12 mouse cellular contexts compared by ENCODE assay signal in genomic region chr8:105546384-105547350, GRCm38 (mm10). TPM values are rescaled to one million over a fixed set of nuclear protein-coding genes. Genes with fewer than 3 reads are reported as not detected.
DNase-seq lines count a peak whose midpoint lies in the region; ATAC-seq and TF ChIP-seq lines count a peak whose summit lies in the region.
"Had no signal": no experiment of that assay in that cellular context is flagged by ENCODE, and none has a peak within 500 bp of the region (broad histone marks: within the 10 kb centered on the region; RNA-seq: fewer than 3 reads in every experiment).

No protein-coding gene starts in this region.

- no peaks in the 10 kb centered on the region for H3K9me3 ChIP-seq in hindbrain, postnatal 0 days (ENCODE audit: low read length)
- H3K9me3 ChIP-seq in hindbrain, embryonic 11.5 days (ENCODE audit: control insufficient read depth, low read length), result no peaks in the 10 kb centered on the region
- no peaks in the 10 kb centered on the region for H3K9me3 ChIP-seq in intestine, embryonic 15.5 days
- H3K9me3 ChIP-seq: liver, embryonic 15.5 days had no signal

- H3K4me3 ChIP-seq in hindbrain, postnatal 0 days (ENCODE audit: low read length), result no peak overlapping the region
- no peak overlapping the region for H3K4me3 ChIP-seq in hindbrain, embryonic 11.5 days (ENCODE audit: low read depth, low read length)
- H3K4me3 ChIP-seq in brown adipose tissue, adult 24 weeks (ENCODE audit: insufficient read depth, low read depth, low read length), result no peak overlapping the region
- H3K4me3 ChIP-seq in intestine, embryonic 15.5 days (replicated peaks), result no peak overlapping the region
- H3K4me3 ChIP-seq: liver, embryonic 15.5 days had no signal

- H3K27me3 ChIP-seq in hindbrain, postnatal 0 days (ENCODE audit: insufficient read depth, low read length), result no peaks in the 10 kb centered on the region
- no peaks in the 10 kb centered on the region for H3K27me3 ChIP-seq in hindbrain, embryonic 11.5 days (ENCODE audit: control insufficient read depth, insufficient read depth, low read length)
- no peaks in the 10 kb centered on the region for H3K27me3 ChIP-seq in intestine, embryonic 15.5 days (replicated peaks)
- H3K27me3 ChIP-seq: liver, embryonic 15.5 days had no signal

- peaks cover 26% of the 10 kb centered on the region for H3K4me1 ChIP-seq in hindbrain, postnatal 0 days (ENCODE audit: insufficient read depth, low read length)
- no peaks in the 10 kb centered on the region for H3K4me1 ChIP-seq in hindbrain, embryonic 11.5 days (replicated peaks; ENCODE audit: control insufficient read depth, insufficient read depth, low read length)
- H3K4me1 ChIP-seq in brown adipose tissue, adult 24 weeks (ENCODE audit: control insufficient read depth, insufficient read depth, insufficient read length, low read length), result peaks cover 45% of the 10 kb centered on the region
- peaks cover 13% of the 10 kb centered on the region for H3K4me1 ChIP-seq in intestine, embryonic 15.5 days (replicated peaks)

- ATAC-seq in hindbrain, postnatal 0 days, result peak; percentile 28; the same call in 1 of the 2 replicates
- ATAC-seq in hindbrain, embryonic 11.5 days (ENCODE audit: low FRiP score), result no peak
- ATAC-seq in intestine, embryonic 15.5 days, result no peak

- H3K9ac ChIP-seq in hindbrain, postnatal 0 days (replicated peaks; ENCODE audit: low read length), result no peak overlapping the region
- H3K9ac ChIP-seq in hindbrain, embryonic 11.5 days (ENCODE audit: low read depth, low read length), result no peak overlapping the region
- no peak overlapping the region for H3K9ac ChIP-seq in intestine, embryonic 15.5 days
- H3K9ac ChIP-seq: liver, embryonic 15.5 days had no signal

- peak; percentile 31 for DNase-seq in adrenal gland, postnatal 14 days
- no peak for DNase-seq in adrenal gland, adult 2 months
- DNase-seq in hindbrain, postnatal 0 days (ENCODE audit: low spot score), result no peak
- no peak for DNase-seq in hindbrain, embryonic 11.5 days (ENCODE audit: low spot score)
- peak; percentile 69 for DNase-seq in lung, postnatal 10 days
- DNase-seq in MN1 (ENCODE audit: low spot score), result no peak
- DNase-seq: cerebellum, adult 18-20 months had no signal

- H3K27ac ChIP-seq in hindbrain, postnatal 0 days, result no peak overlapping the region
- H3K27ac ChIP-seq in hindbrain, embryonic 11.5 days (ENCODE audit: low read depth, low read length), result no peak overlapping the region
- 0 out of 2 replicates have a peak overlapping the region, but pooled peaks have one; percentile 11 for H3K27ac ChIP-seq in brown adipose tissue, adult 24 weeks (replicated peaks; ENCODE audit: low read depth, low read length)
- H3K27ac ChIP-seq in intestine, embryonic 15.5 days, result no peak overlapping the region
- H3K27ac ChIP-seq: liver, embryonic 15.5 days had no signal

- no peaks in the 10 kb centered on the region for H3K36me3 ChIP-seq in hindbrain, postnatal 0 days (ENCODE audit: insufficient read depth, low read length)
- no peaks in the 10 kb centered on the region for H3K36me3 ChIP-seq in hindbrain, embryonic 11.5 days (ENCODE audit: control insufficient read depth, insufficient read depth, low read length)
- H3K36me3 ChIP-seq in intestine, embryonic 15.5 days, result no peaks in the 10 kb centered on the region

- WGBS in hindbrain, postnatal 0 days, result 79% methylated on average over 6 of the region's 6 CpGs
- WGBS in hindbrain, embryonic 11.5 days, result 76% methylated on average over 6 of the region's 6 CpGs
- WGBS in intestine, embryonic 15.5 days, result 79% methylated on average over 6 of the region's 6 CpGs

- no peak overlapping the region for H3K4me2 ChIP-seq in hindbrain, postnatal 0 days (ENCODE audit: low read depth, low read length)
- H3K4me2 ChIP-seq in hindbrain, embryonic 11.5 days (replicated peaks; ENCODE audit: low read depth, low read length), result no peak overlapping the region
- H3K4me2 ChIP-seq in intestine, embryonic 15.5 days (replicated peaks), result no peak overlapping the region
- H3K4me2 ChIP-seq: liver, embryonic 15.5 days; midbrain, embryonic 11.5 days had no signal

- no peak for TF ChIP-seq CTCF in hindbrain, postnatal 0 days (IDR thresholded peaks at IDR 0.05; ENCODE audit: low read depth)

RNA-seq across cellular contexts. Expression of gene Atp6v0d1, which starts 19.2 kb away (rescaled TPM):
- total RNA-seq in adrenal gland, postnatal 14 days (2021), result 90.6 and 97.4 TPM in 2 replicates
- 100 to 1,000 TPM; 113 to 118 TPM for total RNA-seq in adrenal gland, adult 2 months (2021)
- polyA plus RNA-seq in adrenal gland, adult 2 months (2012; rRNA removed), result 77.6 and 80.3 TPM in 2 replicates
- total RNA-seq in hindbrain, postnatal 0 days (2014; rRNA removed), result 231 and 249 TPM in 2 replicates
- polyA plus RNA-seq in hindbrain, postnatal 0 days (2015; fragmentation: Nextera tagmentation; extraction: Ambion mirVana), result 271 and 289 TPM in 2 replicates
- polyA plus RNA-seq in hindbrain, embryonic 11.5 days (2014; fragmentation: Nextera tagmentation; extraction: Ambion mirVana), result 141 and 155 TPM in 2 replicates
- 52.7 and 65.1 TPM in 2 replicates for polyA plus RNA-seq in brown adipose tissue, adult 24 weeks (2012; ENCODE audit: insufficient read depth, insufficient read length, missing spikeins)
- 78.2 and 89.4 TPM in 2 replicates for polyA plus RNA-seq in intestine, embryonic 15.5 days (2015; fragmentation: Nextera tagmentation; extraction: Ambion mirVana)

RNA-seq across cellular contexts. Expression of gene Hsd11b2, which starts 28.1 kb away (rescaled TPM):
- total RNA-seq in adrenal gland, postnatal 14 days (2021), result 1.1 and 1.2 TPM in 2 replicates
- total RNA-seq in adrenal gland, adult 2 months (2021), result under 1 TPM; 0.14 to 0.35 TPM
- polyA plus RNA-seq in adrenal gland, adult 2 months (2012; rRNA removed), result 1.2 and 2.2 TPM in 2 replicates
- 6.1 and 9.9 TPM in 2 replicates for total RNA-seq in hindbrain, postnatal 0 days (2014; rRNA removed)
- 6.3 and 7.4 TPM in 2 replicates for polyA plus RNA-seq in hindbrain, postnatal 0 days (2015; fragmentation: Nextera tagmentation; extraction: Ambion mirVana)
- 19.6 and 21.1 TPM in 2 replicates for polyA plus RNA-seq in hindbrain, embryonic 11.5 days (2014; fragmentation: Nextera tagmentation; extraction: Ambion mirVana)
- polyA plus RNA-seq in brown adipose tissue, adult 24 weeks (2012; ENCODE audit: insufficient read depth, insufficient read length, missing spikeins), result not detected in 2 replicates
- polyA plus RNA-seq in intestine, embryonic 15.5 days (2015; fragmentation: Nextera tagmentation; extraction: Ambion mirVana), result 2.7 and 3.0 TPM in 2 replicates
- total RNA-seq: left cerebral cortex, adult 18-20 months had no signal

RNA-seq across cellular contexts. Expression of gene Zdhhc1, which starts 50.0 kb away (rescaled TPM):
- total RNA-seq in adrenal gland, postnatal 14 days (2021), result 16.0 and 18.1 TPM in 2 replicates
- total RNA-seq in adrenal gland, adult 2 months (2021), result 10 to 100 TPM; 13.8 to 19.2 TPM
- polyA plus RNA-seq in adrenal gland, adult 2 months (2012; rRNA removed), result 53.3 and 62.5 TPM in 2 replicates
- total RNA-seq in hindbrain, postnatal 0 days (2014; rRNA removed), result 49.3 and 54.2 TPM in 2 replicates
- 31.3 and 34.7 TPM in 2 replicates for polyA plus RNA-seq in hindbrain, postnatal 0 days (2015; fragmentation: Nextera tagmentation; extraction: Ambion mirVana)
- polyA plus RNA-seq in hindbrain, embryonic 11.5 days (2014; fragmentation: Nextera tagmentation; extraction: Ambion mirVana), result 19.0 and 19.7 TPM in 2 replicates
- polyA plus RNA-seq in brown adipose tissue, adult 24 weeks (2012; ENCODE audit: insufficient read depth, insufficient read length, missing spikeins), result 8.7 and 10.2 TPM in 2 replicates
- 20.1 and 22.6 TPM in 2 replicates for polyA plus RNA-seq in intestine, embryonic 15.5 days (2015; fragmentation: Nextera tagmentation; extraction: Ambion mirVana)

RNA-seq across cellular contexts. Expression of gene Ripor1, which starts 58.4 kb away (rescaled TPM):
- 33.9 and 39.8 TPM in 2 replicates for total RNA-seq in adrenal gland, postnatal 14 days (2021)
- total RNA-seq in adrenal gland, adult 2 months (2021), result 10 to 100 TPM; 23.2 to 37.3 TPM
- 29.8 and 33.0 TPM in 2 replicates for polyA plus RNA-seq in adrenal gland, adult 2 months (2012; rRNA removed)
- 14.4 and 15.1 TPM in 2 replicates for total RNA-seq in hindbrain, postnatal 0 days (2014; rRNA removed)
- polyA plus RNA-seq in hindbrain, postnatal 0 days (2015; fragmentation: Nextera tagmentation; extraction: Ambion mirVana), result 23.5 and 28.7 TPM in 2 replicates
- 11.8 and 12.4 TPM in 2 replicates for polyA plus RNA-seq in hindbrain, embryonic 11.5 days (2014; fragmentation: Nextera tagmentation; extraction: Ambion mirVana)
- polyA plus RNA-seq in brown adipose tissue, adult 24 weeks (2012; ENCODE audit: insufficient read depth, insufficient read length, missing spikeins), result 13.4 and 14.4 TPM in 2 replicates
- polyA plus RNA-seq in intestine, embryonic 15.5 days (2015; fragmentation: Nextera tagmentation; extraction: Ambion mirVana), result 18.4 and 18.5 TPM in 2 replicates

Comparison
In these comparisons a context has a peak if more than half of its experiments do, and no peak if none do; other contexts are left out.
1. DNase-seq: peak in adrenal gland, postnatal 14 days (single experiment) and lung, postnatal 10 days (single experiment); none in adrenal gland, adult 2 months (single experiment), hindbrain, postnatal 0 days (single experiment), hindbrain, embryonic 11.5 days (single experiment) and MN1 (single experiment).